Mouse (Mus musculus) CH12F3 (cell line): ENCODE results near the gene Pros1.

Source experiments
- in situ Hi-C: fragments of 300-500 bp; cut with MboI; formaldehyde crosslinking; loops from 2 replicates; pipeline ENCODE4 v1.14.3; 2020; ENCODE audit warnings: low sequenced_read_pairs

Pros1 gene

GRCm38 (mm10) chr16:62858018-62858417, 3.9 kb downstream of the Pros1 start:
- in situ Hi-C loops, result no loop called here

- in situ Hi-C loops, result no loop called here
These were observed 6.0 kb downstream of the Pros1 start for GRCm38 (mm10) chr16:62860140-62860539.

DNA sequence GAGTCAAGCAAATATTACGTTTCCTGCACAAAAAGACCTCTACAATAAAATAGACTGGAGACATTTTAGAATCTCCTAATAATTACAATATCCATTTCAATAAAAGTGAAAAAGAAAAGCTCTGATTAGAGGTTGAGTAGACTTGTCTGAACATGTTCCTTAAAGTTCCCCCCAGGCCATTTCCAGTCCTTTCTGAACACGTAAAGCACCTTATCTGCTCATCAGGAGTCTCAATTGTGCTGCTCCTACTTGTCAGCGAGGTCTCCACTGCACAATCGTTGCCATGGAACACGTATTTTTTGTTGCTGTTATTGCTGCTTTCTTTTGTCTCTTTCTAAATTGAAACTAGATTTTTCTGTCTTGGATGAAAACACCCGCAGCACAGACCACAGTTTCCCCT, 7.3 kb downstream of the Pros1 start:
- in situ Hi-C loops, result no loop called here

DNA sequence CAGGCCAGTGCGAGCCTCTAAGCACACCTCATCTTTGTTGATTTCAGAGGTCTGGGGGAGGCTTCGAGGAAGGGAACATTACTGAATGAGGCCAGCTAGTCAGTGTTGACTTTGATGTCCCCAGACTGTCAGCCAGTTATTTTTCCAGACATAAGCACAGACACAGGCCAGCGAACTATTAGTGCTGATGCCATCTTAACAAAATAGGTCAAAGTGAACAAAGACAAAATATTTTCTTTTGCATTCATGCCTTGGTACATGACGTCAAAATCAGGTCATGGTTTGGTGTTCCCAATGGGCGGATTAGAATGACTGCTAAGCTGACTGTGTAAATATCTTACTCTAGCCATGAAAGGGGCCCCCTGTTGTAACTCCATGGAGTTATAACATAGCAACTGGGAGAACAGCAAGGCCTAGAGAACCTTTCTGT, 18.6 kb downstream of the Pros1 start:
- in situ Hi-C loops, result no loop called here

- in situ Hi-C loops, result no loop called here
These were observed 19.1 kb downstream of the Pros1 start for GRCm38 (mm10) chr16:62873180-62873579.

- in situ Hi-C loops, result no loop called here
These were observed 20.0 kb downstream of the Pros1 start for GRCm38 (mm10) chr16:62874065-62874464.

DNA sequence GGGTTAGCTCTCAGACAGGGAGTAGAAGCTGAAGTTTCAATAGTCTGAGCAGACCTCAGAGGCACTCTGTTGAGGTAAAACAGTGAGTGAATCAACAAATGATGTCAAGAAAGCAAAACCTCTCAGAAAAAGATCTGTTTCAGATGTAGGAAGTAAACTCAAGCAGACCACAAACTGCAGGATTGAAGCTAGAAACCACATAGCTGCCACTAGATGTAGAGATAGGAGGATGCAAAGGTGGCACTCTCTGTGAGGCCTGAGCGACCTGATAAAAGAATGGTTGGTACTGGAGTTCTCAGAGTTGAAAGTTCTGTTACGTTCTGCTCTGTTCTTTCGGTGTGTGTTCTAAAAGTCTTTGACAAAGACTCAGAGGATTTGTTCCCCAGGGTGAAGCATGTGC, 41.7 kb downstream of the Pros1 start:
- in situ Hi-C loops, result no loop called here

DNA sequence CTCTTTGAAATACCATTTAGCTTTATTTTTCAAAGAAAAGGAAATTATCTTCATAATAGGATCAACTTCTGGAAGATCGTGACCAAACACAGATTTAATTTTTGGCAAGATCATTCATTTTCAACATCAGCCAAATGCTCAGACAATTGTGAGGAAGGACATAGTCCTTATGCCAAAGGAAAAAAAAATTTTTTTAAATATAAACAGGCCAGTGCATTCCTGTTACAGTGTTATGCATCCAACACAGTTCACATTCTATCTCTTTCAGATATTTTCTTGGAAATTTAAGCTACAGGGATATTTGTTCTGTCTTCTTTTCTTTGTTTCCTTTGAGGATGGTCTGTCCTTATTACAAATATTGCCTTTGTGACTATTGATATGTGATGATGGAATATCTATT, 57.3 kb downstream of the Pros1 start:
- in situ Hi-C loops, result no loop called here

DNA sequence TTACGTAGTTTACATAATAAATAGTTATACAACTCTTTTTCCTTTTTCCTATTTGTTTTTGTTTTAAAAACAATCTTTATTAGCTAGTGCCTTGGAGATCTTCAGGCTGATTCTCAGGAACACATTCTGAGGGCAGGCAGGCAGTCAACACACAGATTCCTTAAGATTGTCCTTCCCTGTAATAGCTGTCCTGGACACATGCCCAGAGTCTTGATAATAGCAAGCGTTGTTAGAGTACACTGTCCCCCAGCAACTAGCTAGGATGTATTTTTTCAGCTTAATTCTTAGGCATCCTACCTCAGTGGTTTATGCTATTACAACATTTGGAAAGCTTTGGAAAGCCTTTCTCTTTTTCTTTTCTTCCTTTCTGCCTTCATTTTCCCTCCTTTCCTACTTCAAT, 58.1 kb downstream of the Pros1 start:
- in situ Hi-C loops, result no loop called here

- in situ Hi-C loops, result no loop called here
These were observed 61.4 kb downstream of the Pros1 start for GRCm38 (mm10) chr16:62915530-62915929.

GRCm38 (mm10) chr16:62922245-62922644, 68.1 kb downstream of the Pros1 start:
- in situ Hi-C loops, result no loop called here

GRCm38 (mm10) chr16:62931341-62931740, 77.2 kb downstream of the Pros1 start:
- in situ Hi-C loops, result no loop called here

- in situ Hi-C loops, result no loop called here
These were observed 82.2 kb downstream of the Pros1 start for GRCm38 (mm10) chr16:62936316-62936715.

DNA sequence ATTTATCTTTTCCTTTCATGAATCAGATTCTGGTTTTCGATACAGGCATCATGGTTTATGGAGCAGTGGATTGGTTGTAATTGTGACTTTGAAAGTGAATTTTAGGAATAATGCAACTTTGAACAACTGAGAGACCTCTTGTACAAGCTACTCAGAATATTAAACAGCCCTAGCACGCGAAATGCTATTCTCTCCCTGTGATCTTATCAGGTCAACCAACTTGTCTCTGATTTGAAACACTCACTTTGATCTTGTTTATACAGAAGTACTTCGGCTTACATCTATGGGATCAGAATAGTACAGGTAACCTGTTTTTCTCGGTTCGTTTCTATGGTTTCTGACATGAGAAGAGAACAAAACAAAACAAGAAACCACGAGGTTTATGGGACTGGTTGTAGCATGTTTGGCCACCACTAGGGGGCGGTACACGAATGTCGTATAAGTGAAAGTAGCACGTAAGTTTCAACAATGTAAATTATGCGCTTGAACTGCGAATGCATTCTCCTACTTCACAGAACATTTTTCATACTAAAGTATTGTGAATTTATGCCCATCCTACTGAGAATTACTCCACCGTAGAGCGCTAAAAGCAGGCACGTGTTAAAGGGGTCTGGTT, 86.4 kb downstream of the Pros1 start:
- in situ Hi-C loops, result no loop called here

- in situ Hi-C loops, result no loop called here
These were observed 87.7 kb downstream of the Pros1 start for GRCm38 (mm10) chr16:62941763-62942162.

- in situ Hi-C loops, result no loop called here
These were observed 88.6 kb downstream of the Pros1 start for GRCm38 (mm10) chr16:62942418-62943410.

DNA sequence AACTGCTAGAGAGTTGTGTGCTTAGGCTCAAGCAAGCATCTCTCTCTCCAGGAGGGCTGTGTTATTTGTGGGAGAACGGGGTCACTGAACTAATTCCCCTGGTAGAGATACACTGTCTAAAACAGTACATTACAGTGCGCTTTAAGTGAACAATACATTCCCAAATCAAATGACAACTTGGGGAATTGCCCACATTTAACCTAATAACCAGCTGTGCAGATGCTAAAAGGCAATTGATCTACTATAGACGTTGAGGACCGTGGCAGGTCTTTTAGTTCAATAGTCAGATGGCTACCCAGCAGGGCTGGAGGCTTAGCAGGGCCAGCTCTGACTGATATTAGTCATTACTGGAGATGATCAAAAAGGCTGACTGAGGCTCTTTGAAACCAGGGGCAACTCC, 104.4 kb downstream of the Pros1 start:
- in situ Hi-C loops, result no loop called here

DNA sequence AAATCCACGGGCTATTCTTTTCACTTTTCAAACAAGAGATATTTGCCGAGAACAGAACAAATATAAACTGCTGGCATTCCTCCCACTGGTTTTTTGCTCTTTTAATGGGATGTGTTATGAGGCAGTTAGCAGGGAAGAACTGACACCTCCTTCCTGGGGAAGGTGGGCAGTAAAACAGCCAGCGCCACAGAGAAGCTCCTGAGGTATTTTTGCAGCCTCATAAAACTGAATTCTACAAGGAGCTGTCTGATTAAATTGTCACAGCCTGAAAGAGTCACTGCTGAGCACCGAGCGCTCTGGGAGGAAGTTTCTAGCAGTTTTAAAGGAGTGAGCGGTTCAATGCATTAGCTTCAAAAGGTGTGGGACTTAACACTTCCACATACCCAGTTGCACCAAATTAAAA, 110.3 kb downstream of the Pros1 start:
- in situ Hi-C loops, result no loop called here

- in situ Hi-C loops, result no loop called here
These were observed 117.7 kb downstream of the Pros1 start for GRCm38 (mm10) chr16:62971673-62972332.

DNA sequence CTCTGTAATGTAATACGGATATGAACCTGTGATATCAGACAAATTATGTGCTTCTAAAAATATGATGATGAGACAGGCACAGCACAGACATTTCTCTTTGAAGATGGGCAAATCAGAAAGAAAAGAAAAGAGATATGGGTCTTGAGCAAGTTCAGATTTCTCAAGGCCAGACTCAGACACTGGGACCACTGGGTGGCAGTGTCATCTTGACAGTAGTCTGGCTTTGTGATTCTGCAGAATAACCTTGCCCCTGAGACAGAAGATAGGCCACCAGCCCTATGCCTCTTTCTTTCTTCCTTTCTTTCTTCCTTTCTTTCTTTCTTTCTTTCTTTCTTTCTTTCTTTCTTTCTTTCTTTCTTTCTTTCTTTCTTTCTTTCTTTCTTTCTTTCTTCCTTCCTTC, 120.8 kb downstream of the Pros1 start:
- in situ Hi-C loops, result no loop called here
